ENCODE assay signal across 7 mouse cellular contexts in genomic region chr17:34101604-34102032, GRCm38 (mm10). TPM values are rescaled to one million over a fixed set of nuclear protein-coding genes. Genes with fewer than 3 reads are reported as not detected.
DNase-seq lines count a peak whose midpoint lies in the region; ATAC-seq and TF ChIP-seq lines count a peak whose summit lies in the region.

No protein-coding gene starts in this region.

- H3K4me3 ChIP-seq in limb, embryonic 11.5 days (ENCODE audit: low read depth, low read length), result no peak overlapping the region
- H3K4me3 ChIP-seq in midbrain, embryonic 13.5 days (replicated peaks), result no peak overlapping the region; the same call in 1 of the 2 replicates
- peak overlapping the region; percentile 61 for H3K4me3 ChIP-seq in small intestine, adult 2 months (ENCODE audit: low read depth, low read length)

- H3K4me2 ChIP-seq in limb, embryonic 11.5 days (ENCODE audit: low read depth, severe bottlenecking), result no peak overlapping the region
- peak overlapping the region; percentile 44 for H3K4me2 ChIP-seq in midbrain, embryonic 13.5 days (replicated peaks)

- H3K27ac ChIP-seq in limb, embryonic 11.5 days (replicated peaks; ENCODE audit: low read depth, low read length), result no peak overlapping the region
- H3K27ac ChIP-seq in midbrain, embryonic 13.5 days, result no peak overlapping the region
- peak overlapping the region; percentile 85 for H3K27ac ChIP-seq in small intestine, adult 2 months (ENCODE audit: insufficient read depth, low read depth, low read length)

- no peak overlapping the region for H3K9ac ChIP-seq in limb, embryonic 11.5 days (ENCODE audit: low read length)
- H3K9ac ChIP-seq in midbrain, embryonic 13.5 days (replicated peaks), result no peak overlapping the region

- TF ChIP-seq POLR2A in small intestine, adult 2 months (IDR thresholded peaks at IDR 0.05; ENCODE audit: low read depth, low read length), result no peak

- H3K9me3 ChIP-seq in limb, embryonic 11.5 days (ENCODE audit: control insufficient read depth, low read length), result no peaks in the 10 kb centered on the region
- no peaks in the 10 kb centered on the region for H3K9me3 ChIP-seq in midbrain, embryonic 13.5 days

- WGBS in limb, embryonic 11.5 days, result 11% methylated on average over 12 of the region's 12 CpGs
- 7% methylated on average over 12 of the region's 12 CpGs for WGBS in midbrain, embryonic 13.5 days
- 6% methylated on average over 12 of the region's 12 CpGs for WGBS in small intestine, adult 2 months

- H3K36me3 ChIP-seq in limb, embryonic 11.5 days (ENCODE audit: control insufficient read depth, insufficient read depth, low read length), result no peaks in the 10 kb centered on the region
- H3K36me3 ChIP-seq in midbrain, embryonic 13.5 days, result no peaks in the 10 kb centered on the region
- H3K36me3 ChIP-seq in small intestine, adult 2 months (ENCODE audit: control insufficient read depth, insufficient read depth, low read length), result no peaks in the 10 kb centered on the region

- ATAC-seq in granulocyte monocyte progenitor cell, adult 5-6 weeks (replicated peaks; ENCODE audit: poor library complexity, severe bottlenecking), result peak; percentile 81
- no peak for ATAC-seq in limb, embryonic 11.5 days (ENCODE audit: insufficient number of reproducible peaks, low FRiP score, low TSS enrichment, low read depth)
- peak; percentile 90 for ATAC-seq in midbrain, embryonic 13.5 days

- peak; percentile 85; the same call in 1 of the 2 replicates for TF ChIP-seq CTCF in small intestine, adult 2 months (IDR thresholded peaks at IDR 0.05; ENCODE audit: extremely low read depth, insufficient read length, insufficient replicate concordance, low read depth, low read length)

- H3K4me1 ChIP-seq in limb, embryonic 11.5 days (ENCODE audit: control insufficient read depth, insufficient read depth, low read length), result peaks cover 3% of the 10 kb centered on the region; the same call in 1 of the 2 replicates
- 0 out of 2 replicates have a peak, but pooled peaks cover 4% of the 10 kb centered on the region for H3K4me1 ChIP-seq in midbrain, embryonic 13.5 days (replicated peaks)
- peaks cover 21% of the 10 kb centered on the region; the same call in 1 of the 2 replicates for H3K4me1 ChIP-seq in small intestine, adult 2 months (ENCODE audit: control insufficient read depth, insufficient read depth, insufficient read length, low read length)

- H3K27me3 ChIP-seq in limb, embryonic 11.5 days (ENCODE audit: control insufficient read depth, insufficient read depth, low read length), result no peaks in the 10 kb centered on the region
- H3K27me3 ChIP-seq in midbrain, embryonic 13.5 days, result 0 out of 2 replicates have a peak, but pooled peaks cover 2% of the 10 kb centered on the region
- H3K27me3 ChIP-seq in small intestine, adult 2 months (ENCODE audit: control insufficient read depth, insufficient read depth, low read length), result no peaks in the 10 kb centered on the region

- peak; percentile 89 for DNase-seq in adrenal gland, adult 2 months
- peak; percentile 83 for DNase-seq in embryo, embryonic 9.5 days (ENCODE audit: extremely low spot score)
- peak; percentile 85 for DNase-seq in kidney, adult 11 months
- DNase-seq in limb, embryonic 11.5 days (ENCODE audit: low spot score), result peak; percentile 98

RNA-seq across cellular contexts. Expression of gene H2-Oa, which starts 9.5 kb away (rescaled TPM):
- total RNA-seq in adrenal gland, adult 2 months (2021), result under 1 TPM in 1 of 2 experiments, not detected in 1; 0.62 TPM
- 1.9 TPM in 2 replicates for polyA plus RNA-seq in adrenal gland, adult 2 months (2012; rRNA removed)
- total RNA-seq in granulocyte monocyte progenitor cell, adult 5-6 weeks (2014; fragmentation: Nextera tagmentation), result 6.4 and 15.0 TPM in 2 replicates
- total RNA-seq in granulocyte monocyte progenitor cell, adult 5-6 weeks (2017), result 1.7 and 7.6 TPM in 2 replicates
- 0.55 and 1.2 TPM in 2 replicates for polyA plus RNA-seq in limb, embryonic 11.5 days (2014; fragmentation: Nextera tagmentation; extraction: Ambion mirVana)
- not detected in 2 replicates for polyA plus RNA-seq in midbrain, embryonic 13.5 days (2015; fragmentation: Nextera tagmentation; extraction: Ambion mirVana)
- polyA plus RNA-seq in small intestine, adult 2 months (2012; rRNA removed), result 7.2 and 16.6 TPM in 2 replicates

RNA-seq across cellular contexts. Expression of gene H2-DMa, which starts 17.7 kb away (rescaled TPM):
- 10 to 100 TPM; 14.4 to 18.9 TPM for total RNA-seq in adrenal gland, adult 2 months (2021)
- polyA plus RNA-seq in adrenal gland, adult 2 months (2012; rRNA removed), result 24.2 and 27.4 TPM in 2 replicates
- total RNA-seq in granulocyte monocyte progenitor cell, adult 5-6 weeks (2014; fragmentation: Nextera tagmentation), result 97.2 and 116 TPM in 2 replicates
- total RNA-seq in granulocyte monocyte progenitor cell, adult 5-6 weeks (2017), result 40.2 and 41.8 TPM in 2 replicates
- polyA plus RNA-seq in limb, embryonic 11.5 days (2014; fragmentation: Nextera tagmentation; extraction: Ambion mirVana), result 7.5 and 9.1 TPM in 2 replicates
- 13.1 and 15.3 TPM in 2 replicates for polyA plus RNA-seq in midbrain, embryonic 13.5 days (2015; fragmentation: Nextera tagmentation; extraction: Ambion mirVana)
- polyA plus RNA-seq in small intestine, adult 2 months (2012; rRNA removed), result 35.4 and 169 TPM in 2 replicates

RNA-seq across cellular contexts. Expression of gene Brd2, which starts 20.8 kb away (rescaled TPM):
- 100 to 1,000 TPM; 173 to 286 TPM for total RNA-seq in adrenal gland, adult 2 months (2021)
- polyA plus RNA-seq in adrenal gland, adult 2 months (2012; rRNA removed), result 103 and 104 TPM in 2 replicates
- total RNA-seq in granulocyte monocyte progenitor cell, adult 5-6 weeks (2014; fragmentation: Nextera tagmentation), result 165 and 218 TPM in 2 replicates
- 273 and 284 TPM in 2 replicates for total RNA-seq in granulocyte monocyte progenitor cell, adult 5-6 weeks (2017)
- 141 and 152 TPM in 2 replicates for polyA plus RNA-seq in limb, embryonic 11.5 days (2014; fragmentation: Nextera tagmentation; extraction: Ambion mirVana)
- polyA plus RNA-seq in midbrain, embryonic 13.5 days (2015; fragmentation: Nextera tagmentation; extraction: Ambion mirVana), result 128 and 147 TPM in 2 replicates
- polyA plus RNA-seq in small intestine, adult 2 months (2012; rRNA removed), result 41.2 and 73.1 TPM in 2 replicates

RNA-seq across cellular contexts. Expression of gene H2-DMb2, which starts 41.5 kb away (rescaled TPM):
- 1 to 10 TPM; 2.0 to 3.4 TPM for total RNA-seq in adrenal gland, adult 2 months (2021)
- polyA plus RNA-seq in adrenal gland, adult 2 months (2012; rRNA removed), result 1.3 and 2.3 TPM in 2 replicates
- 3.2 and 3.6 TPM in 2 replicates for total RNA-seq in granulocyte monocyte progenitor cell, adult 5-6 weeks (2014; fragmentation: Nextera tagmentation)
- 3.8 and 7.1 TPM in 2 replicates for total RNA-seq in granulocyte monocyte progenitor cell, adult 5-6 weeks (2017)
- 0.23 TPM in 1 of 2 replicates, not detected in the other for polyA plus RNA-seq in limb, embryonic 11.5 days (2014; fragmentation: Nextera tagmentation; extraction: Ambion mirVana)
- 0.14 and 0.32 TPM in 2 replicates for polyA plus RNA-seq in midbrain, embryonic 13.5 days (2015; fragmentation: Nextera tagmentation; extraction: Ambion mirVana)
- 12.7 and 25.4 TPM in 2 replicates for polyA plus RNA-seq in small intestine, adult 2 months (2012; rRNA removed)

RNA-seq across cellular contexts. Expression of gene H2-DMb1, which starts 51.3 kb away (rescaled TPM):
- 10 to 100 TPM in 1 of 2 experiments, 1 to 10 TPM in 1; 6.4 to 12.3 TPM for total RNA-seq in adrenal gland, adult 2 months (2021)
- 32.6 and 33.3 TPM in 2 replicates for polyA plus RNA-seq in adrenal gland, adult 2 months (2012; rRNA removed)
- total RNA-seq in granulocyte monocyte progenitor cell, adult 5-6 weeks (2014; fragmentation: Nextera tagmentation), result 55.3 and 56.9 TPM in 2 replicates
- 47.9 and 48.5 TPM in 2 replicates for total RNA-seq in granulocyte monocyte progenitor cell, adult 5-6 weeks (2017)
- polyA plus RNA-seq in limb, embryonic 11.5 days (2014; fragmentation: Nextera tagmentation; extraction: Ambion mirVana), result 0.45 and 0.61 TPM in 2 replicates
- polyA plus RNA-seq in midbrain, embryonic 13.5 days (2015; fragmentation: Nextera tagmentation; extraction: Ambion mirVana), result 0.43 TPM in 1 of 2 replicates, not detected in the other
- 39.0 and 281 TPM in 2 replicates for polyA plus RNA-seq in small intestine, adult 2 months (2012; rRNA removed)
